8 mouse cellular contexts compared by ENCODE assay signal in the genomic region with DNA sequence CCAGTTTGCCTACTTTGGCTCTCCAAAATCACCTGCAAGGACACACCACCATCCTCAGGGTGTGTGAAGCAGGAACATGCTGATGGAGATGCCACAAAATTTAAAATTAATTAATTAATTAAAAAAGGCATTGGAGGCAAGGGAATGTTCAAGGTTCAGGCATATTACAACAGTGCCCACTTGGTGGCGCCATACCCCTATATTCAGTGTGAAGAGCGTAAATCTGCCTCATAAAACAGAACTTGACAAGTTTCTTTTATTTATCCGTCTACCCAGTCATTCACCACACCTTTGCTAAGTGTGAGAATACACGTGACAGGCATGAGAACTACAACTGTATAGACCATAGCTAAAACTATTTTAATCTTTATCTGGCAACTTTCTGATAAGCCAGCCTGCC.
A peak's percentile ranks its signal among the peaks of the same experiment; 100 is the strongest.
DNase-seq lines count a peak whose midpoint lies in the region; ATAC-seq and TF ChIP-seq lines count a peak whose summit lies in the region.
"Had no signal": no experiment of that assay in that cellular context is flagged by ENCODE, and none has a peak within 500 bp of the region (broad histone marks: within the 10 kb centered on the region; RNA-seq: fewer than 3 reads in every experiment).

No protein-coding gene starts in this region.

- H3K4me1 ChIP-seq in midbrain, embryonic 14.5 days (ENCODE audit: control insufficient read depth, insufficient read depth, low read length) = no peaks in the 10 kb centered on the region
- no peaks in the 10 kb centered on the region for H3K4me1 ChIP-seq in midbrain, embryonic 15.5 days
- 0 out of 2 replicates have a peak, but pooled peaks cover 2% of the 10 kb centered on the region for H3K4me1 ChIP-seq in hindbrain, postnatal 0 days (ENCODE audit: insufficient read depth, low read length)
- no peaks in the 10 kb centered on the region for H3K4me1 ChIP-seq in limb, embryonic 11.5 days (ENCODE audit: control insufficient read depth, insufficient read depth, low read length)

- peak; percentile 82 for TF ChIP-seq CTCF in hindbrain, postnatal 0 days (IDR thresholded peaks at IDR 0.05; ENCODE audit: low read depth)

- H3K4me3 ChIP-seq in midbrain, embryonic 14.5 days (replicated peaks; ENCODE audit: low read depth, low read length) = no peak overlapping the region
- no peak overlapping the region for H3K4me3 ChIP-seq in midbrain, embryonic 15.5 days
- H3K4me3 ChIP-seq in hindbrain, postnatal 0 days (ENCODE audit: low read length) = no peak overlapping the region
- H3K4me3 ChIP-seq in limb, embryonic 11.5 days (ENCODE audit: low read depth, low read length) = no peak overlapping the region
- H3K4me3 ChIP-seq: heart, embryonic 13.5 days had no signal

- H3K36me3 ChIP-seq in midbrain, embryonic 14.5 days (ENCODE audit: control insufficient read depth, insufficient read depth, low read length) = no peaks in the 10 kb centered on the region
- H3K36me3 ChIP-seq in midbrain, embryonic 15.5 days (replicated peaks) = no peaks in the 10 kb centered on the region
- no peaks in the 10 kb centered on the region for H3K36me3 ChIP-seq in hindbrain, postnatal 0 days (ENCODE audit: insufficient read depth, low read length)
- no peaks in the 10 kb centered on the region for H3K36me3 ChIP-seq in limb, embryonic 11.5 days (ENCODE audit: control insufficient read depth, insufficient read depth, low read length)
- H3K36me3 ChIP-seq: heart, embryonic 13.5 days had no signal

- no peak overlapping the region for H3K9ac ChIP-seq in midbrain, embryonic 14.5 days (replicated peaks; ENCODE audit: low read length)
- H3K9ac ChIP-seq in midbrain, embryonic 15.5 days = no peak overlapping the region
- H3K9ac ChIP-seq in hindbrain, postnatal 0 days (replicated peaks; ENCODE audit: low read length) = no peak overlapping the region
- H3K9ac ChIP-seq in limb, embryonic 11.5 days (ENCODE audit: low read length) = no peak overlapping the region
- H3K9ac ChIP-seq: heart, embryonic 13.5 days had no signal

- H3K9me3 ChIP-seq in midbrain, embryonic 14.5 days (ENCODE audit: control insufficient read depth, low read length) = no peaks in the 10 kb centered on the region
- no peaks in the 10 kb centered on the region for H3K9me3 ChIP-seq in midbrain, embryonic 15.5 days
- no peaks in the 10 kb centered on the region for H3K9me3 ChIP-seq in hindbrain, postnatal 0 days (ENCODE audit: low read length)
- no peaks in the 10 kb centered on the region for H3K9me3 ChIP-seq in limb, embryonic 11.5 days (ENCODE audit: control insufficient read depth, low read length)
- H3K9me3 ChIP-seq: heart, embryonic 13.5 days had no signal

- no peak for ATAC-seq in midbrain, embryonic 14.5 days (ENCODE audit: low FRiP score, low TSS enrichment)
- no peak for ATAC-seq in midbrain, embryonic 15.5 days (replicated peaks)
- ATAC-seq in hindbrain, postnatal 0 days = peak; percentile 55
- no peak for ATAC-seq in limb, embryonic 11.5 days (ENCODE audit: insufficient number of reproducible peaks, low FRiP score, low TSS enrichment, low read depth)

- WGBS in midbrain, embryonic 14.5 days = 24% methylated on average over 4 of the region's 4 CpGs
- WGBS in midbrain, embryonic 15.5 days = 21% methylated on average over 4 of the region's 4 CpGs
- WGBS in hindbrain, postnatal 0 days = 18% methylated on average over 4 of the region's 4 CpGs
- 28% methylated on average over 4 of the region's 4 CpGs for WGBS in limb, embryonic 11.5 days

- no peak overlapping the region for H3K4me2 ChIP-seq in midbrain, embryonic 14.5 days (ENCODE audit: low read length)
- no peak overlapping the region for H3K4me2 ChIP-seq in midbrain, embryonic 15.5 days
- no peak overlapping the region for H3K4me2 ChIP-seq in hindbrain, postnatal 0 days (ENCODE audit: low read depth, low read length)
- no peak overlapping the region for H3K4me2 ChIP-seq in limb, embryonic 11.5 days (ENCODE audit: low read depth, severe bottlenecking)
- H3K4me2 ChIP-seq: heart, embryonic 13.5 days had no signal

- H3K27me3 ChIP-seq in midbrain, embryonic 14.5 days (ENCODE audit: control insufficient read depth, insufficient read depth, low read length) = no peaks in the 10 kb centered on the region
- no peaks in the 10 kb centered on the region for H3K27me3 ChIP-seq in midbrain, embryonic 15.5 days (replicated peaks)
- no peaks in the 10 kb centered on the region for H3K27me3 ChIP-seq in hindbrain, postnatal 0 days (ENCODE audit: insufficient read depth, low read length)
- H3K27me3 ChIP-seq in limb, embryonic 11.5 days (ENCODE audit: control insufficient read depth, insufficient read depth, low read length) = no peaks in the 10 kb centered on the region

- DNase-seq in midbrain, embryonic 14.5 days = peak; percentile 75
- DNase-seq in adipocyte (ENCODE audit: low spot score) = peak; percentile 9
- DNase-seq in cerebellum, postnatal 36 days = peak; percentile 44 to 50
- peak; percentile 87 for DNase-seq in hindbrain, postnatal 0 days (ENCODE audit: low spot score)
- DNase-seq in limb, embryonic 11.5 days (ENCODE audit: low spot score) = peak; percentile 60
- peak; percentile 70 to 79 for DNase-seq in right cerebral cortex, postnatal 10 days (ENCODE audit: low spot score in 2 of 2)

- H3K27ac ChIP-seq in midbrain, embryonic 14.5 days (replicated peaks; ENCODE audit: low read depth, low read length) = no peak overlapping the region
- no peak overlapping the region for H3K27ac ChIP-seq in midbrain, embryonic 15.5 days
- H3K27ac ChIP-seq in hindbrain, postnatal 0 days = no peak overlapping the region
- H3K27ac ChIP-seq in limb, embryonic 11.5 days (replicated peaks; ENCODE audit: low read depth, low read length) = no peak overlapping the region
- H3K27ac ChIP-seq: heart, embryonic 13.5 days had no signal

Comparison
In these comparisons a context has a peak if more than half of its experiments do, and no peak if none do; other contexts are left out.
1. DNase-seq: peak in every context shown above with its lines; median percentile 87 in hindbrain, postnatal 0 days; 75 in midbrain, embryonic 14.5 days; 74 in right cerebral cortex, postnatal 10 days; 60 in limb, embryonic 11.5 days; 47 in cerebellum, postnatal 36 days; 9 in adipocyte.